Mouse (Mus musculus): ENCODE measurements around the gene Edn1. TPM values are rescaled to one million over a fixed set of nuclear protein-coding genes. Genes with fewer than 3 reads are reported as not detected.

The Edn1 gene
- 1 to 10 TPM; 2.1 to 3.1 TPM for total RNA-seq (2021)
- long read RNA-seq, partial matches to known transcripts = 0 of 5 reads
- long read RNA-seq, other reads (novel, unspliced or antisense) = 1 of 5 reads

DNA sequence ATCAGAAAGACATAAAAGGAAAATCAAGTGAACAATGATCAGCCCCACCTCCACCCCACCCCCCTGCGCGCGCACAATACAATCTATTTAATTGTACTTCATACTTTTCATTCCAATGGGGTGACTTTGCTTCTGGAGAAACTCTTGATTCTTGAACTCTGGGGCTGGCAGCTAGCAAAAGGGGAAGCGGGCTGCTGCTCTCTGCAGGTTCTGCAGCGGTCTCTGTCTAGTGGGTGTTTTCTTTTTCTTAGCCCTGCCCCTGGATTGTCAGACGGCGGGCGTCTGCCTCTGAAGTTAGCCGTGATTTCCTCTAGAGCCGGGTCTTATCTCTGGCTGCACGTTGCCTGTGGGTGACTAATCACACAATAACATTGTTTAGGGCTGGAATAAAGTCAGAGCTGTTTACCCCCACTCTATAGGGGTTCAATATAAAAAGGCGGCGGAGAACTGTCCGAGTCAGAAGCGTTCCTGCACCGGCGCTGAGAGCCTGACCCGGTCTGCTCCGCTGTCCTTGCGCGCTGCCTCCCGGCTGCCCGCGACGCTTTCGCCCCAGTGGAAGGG is at the start of gene Edn1:
TSS of gene Edn1 (plus strand) at position 316 of the 561 bp plus-strand sequence.
- peak in 1 of 2 experiments; percentile 20 for DNase-seq (ENCODE audit: low spot score in 2 of 2)

DNA sequence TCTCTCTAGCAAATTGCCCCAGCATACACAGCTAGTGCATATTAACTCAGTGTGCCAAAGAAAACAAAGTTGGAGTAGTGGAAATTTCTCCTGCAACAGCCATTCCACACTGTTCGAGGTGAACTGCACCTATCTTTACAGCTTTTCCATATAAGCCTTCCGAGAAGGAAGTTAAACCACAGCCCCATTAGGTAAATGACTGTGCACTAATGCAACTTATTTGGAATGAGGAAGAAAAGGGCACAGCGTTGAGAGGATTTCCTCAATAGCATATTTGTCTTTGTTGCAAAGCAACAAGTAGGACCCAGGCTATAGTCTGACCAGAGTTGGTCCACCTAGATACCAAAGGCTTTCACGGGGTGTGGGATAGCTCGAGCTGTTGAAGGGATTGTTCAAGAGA is 47.5 kb upstream of the Edn1 start:
- no peak for DNase-seq (ENCODE audit: low spot score in 2 of 2)

DNA sequence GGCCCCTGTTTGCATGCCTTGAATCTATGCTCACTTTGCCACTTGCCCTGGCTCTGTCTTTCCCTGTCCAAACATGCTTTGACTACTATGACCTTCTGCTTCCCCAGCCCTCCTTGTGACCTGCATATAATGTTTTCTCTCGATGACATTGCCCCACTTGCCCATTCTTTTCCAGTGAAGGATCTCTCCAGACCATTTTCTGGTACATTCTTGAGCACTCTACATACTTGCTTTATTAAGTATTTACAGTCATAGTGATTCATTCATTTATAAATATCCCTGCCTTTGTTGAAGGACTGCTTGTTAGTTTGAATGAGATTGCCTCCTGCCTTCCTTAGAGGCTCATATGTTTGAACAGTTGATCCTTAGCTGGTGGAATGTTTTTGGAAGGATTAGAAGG is 46.2 kb upstream of the Edn1 start:
- DNase-seq (ENCODE audit: low spot score in 2 of 2) = no peak

DNA sequence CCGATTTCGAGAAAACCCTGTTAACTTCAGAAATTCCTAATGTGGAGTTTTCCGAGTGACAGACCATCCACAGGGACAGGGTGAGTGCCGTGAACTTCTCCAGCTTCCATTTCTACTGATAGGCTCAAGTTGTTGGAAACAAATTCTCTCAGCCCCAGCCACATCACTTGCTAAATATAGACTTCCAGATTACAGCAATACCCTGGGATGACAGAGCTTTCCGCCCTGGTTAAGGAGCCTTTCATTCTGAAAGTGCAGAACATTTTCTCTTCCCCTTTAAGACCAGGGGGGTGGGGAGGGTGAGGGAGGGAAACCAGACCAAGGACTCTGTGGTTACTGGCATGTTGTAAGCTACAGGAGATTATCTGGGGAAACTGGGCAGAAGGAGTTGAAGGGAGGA is 42.9 kb upstream of the Edn1 start:
- no peak for DNase-seq (ENCODE audit: low spot score in 2 of 2)

DNA sequence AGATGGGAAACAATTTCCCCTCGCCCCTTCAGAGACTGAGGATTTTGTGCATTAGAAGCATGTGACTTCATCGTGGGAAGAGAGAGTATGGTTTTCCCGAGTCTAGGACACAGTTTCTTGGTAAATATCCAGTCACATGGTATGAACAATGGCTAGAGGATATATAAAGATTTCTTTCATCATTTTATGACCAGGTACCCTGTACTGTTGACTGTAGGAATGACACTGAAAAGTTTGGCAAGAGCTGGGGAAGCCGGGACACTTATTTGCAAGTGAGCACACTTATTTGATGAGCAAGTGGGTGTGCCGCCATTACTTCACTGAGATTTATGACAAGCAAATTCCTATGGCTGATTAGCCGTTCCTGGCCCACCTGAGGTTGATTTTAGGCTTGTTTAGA is 40.6 kb upstream of the Edn1 start:
- DNase-seq (ENCODE audit: low spot score in 2 of 2) = no peak

DNA sequence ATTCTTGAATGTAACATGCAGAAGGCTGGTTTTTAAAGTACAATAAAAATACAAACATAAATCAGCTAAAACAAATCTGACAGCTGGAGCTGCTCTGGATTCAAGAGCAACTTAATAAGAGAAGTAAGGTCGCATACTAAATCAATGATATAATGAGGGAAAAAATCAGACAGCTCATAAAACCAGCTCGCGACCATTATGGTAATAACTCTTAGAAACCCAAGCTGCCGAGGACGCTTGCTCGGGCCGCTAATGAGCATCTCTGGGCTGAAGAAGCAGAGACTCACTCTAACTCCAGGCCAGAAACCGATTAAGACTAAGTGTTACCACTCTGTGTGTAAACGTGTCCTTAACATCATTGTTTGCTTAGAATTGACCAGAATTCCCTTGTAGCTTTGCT is 31.2 kb upstream of the Edn1 start:
- no peak for DNase-seq (ENCODE audit: low spot score in 2 of 2)

DNA sequence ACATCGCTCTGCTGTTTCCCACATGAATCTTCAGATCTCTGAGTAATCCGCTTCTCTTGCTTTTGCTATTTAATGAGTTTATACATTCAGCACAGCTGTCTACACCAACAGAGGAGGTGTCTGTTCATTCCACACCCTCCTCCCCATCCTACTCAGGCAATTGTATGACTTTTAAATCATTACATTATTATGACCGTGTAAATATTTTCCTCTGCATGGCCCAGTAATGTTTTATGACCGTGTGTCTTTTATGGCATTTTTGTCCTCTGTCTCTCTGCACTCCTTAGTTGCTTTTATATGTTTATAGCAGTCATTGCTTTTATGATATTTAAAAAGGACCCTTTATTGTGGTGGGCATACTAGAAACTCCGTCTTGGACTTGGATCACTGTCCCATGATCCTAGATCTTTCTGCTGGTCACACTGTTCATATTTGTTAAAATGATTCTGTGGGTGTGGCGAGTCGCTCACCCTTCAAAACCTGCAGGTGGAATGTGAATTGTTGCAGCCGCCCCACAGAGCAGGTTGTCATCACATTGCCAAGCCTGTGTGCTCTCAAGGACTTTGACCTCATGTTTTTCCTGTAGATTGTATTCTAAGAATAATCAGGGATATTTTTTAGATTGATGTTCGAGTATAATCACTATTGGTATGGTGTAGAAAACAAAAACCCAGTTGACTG is 24.4 kb upstream of the Edn1 start:
- no peak for DNase-seq (ENCODE audit: low spot score in 2 of 2)

DNA sequence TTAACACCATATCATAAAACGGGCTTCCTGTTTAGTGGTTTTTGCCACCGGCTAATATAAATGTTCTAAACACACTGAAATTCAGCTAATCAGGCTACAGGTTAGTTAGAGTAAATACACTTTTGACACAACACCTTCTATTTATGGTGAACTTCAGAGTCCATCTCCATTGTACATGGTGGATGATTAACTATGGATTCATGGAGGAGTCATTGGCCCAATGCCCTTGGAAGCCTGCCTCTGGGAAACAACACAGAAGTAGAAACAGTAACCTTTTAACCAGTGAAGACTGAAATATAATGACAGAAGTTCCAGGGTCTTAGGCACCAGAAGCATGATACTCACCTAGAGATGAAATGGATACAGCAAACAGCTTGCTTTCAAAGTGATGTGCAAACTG is 23.5 kb upstream of the Edn1 start:
- no peak for DNase-seq (ENCODE audit: low spot score in 2 of 2)

DNA sequence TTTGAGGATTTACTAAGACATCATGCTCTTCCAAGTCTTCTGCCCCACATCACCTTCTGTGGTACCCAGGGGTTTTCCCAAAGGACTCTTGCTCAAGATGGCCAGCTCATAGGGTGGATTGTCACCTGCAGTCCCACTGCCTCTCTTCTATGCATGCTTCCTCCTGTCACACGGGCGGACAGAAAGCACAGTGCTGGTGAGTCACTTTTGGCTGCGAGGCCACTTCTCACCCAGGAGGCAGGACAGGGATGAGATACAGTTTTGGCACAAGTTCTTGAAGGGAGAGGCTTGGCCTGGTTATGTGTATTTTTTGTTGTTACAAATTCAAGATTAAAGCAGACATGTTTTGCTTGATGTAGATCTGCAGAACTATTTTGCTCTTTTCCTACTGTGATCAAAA is 15.4 kb upstream of the Edn1 start:
- no peak for DNase-seq (ENCODE audit: low spot score in 2 of 2)

DNA sequence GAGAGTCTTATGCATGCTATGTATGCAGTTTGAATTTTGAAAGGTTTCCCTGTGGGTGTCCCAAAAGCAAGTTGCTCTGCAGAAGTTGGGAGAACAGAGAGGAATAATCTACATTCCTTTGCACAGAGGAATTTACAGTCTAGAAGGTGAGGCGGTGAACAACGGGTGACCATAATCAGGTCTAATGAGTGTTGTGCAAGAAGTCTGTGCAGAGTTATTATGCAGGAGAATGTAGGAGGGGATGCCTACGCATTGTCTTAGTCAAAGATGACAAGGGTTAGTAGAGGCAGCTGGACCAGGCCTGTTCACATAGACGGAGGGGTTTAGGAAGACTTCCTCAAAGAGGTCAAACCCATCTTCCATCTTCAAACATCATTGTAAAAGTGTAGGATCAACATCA is 14.5 kb upstream of the Edn1 start:
- no peak for DNase-seq (ENCODE audit: low spot score in 2 of 2)

DNA sequence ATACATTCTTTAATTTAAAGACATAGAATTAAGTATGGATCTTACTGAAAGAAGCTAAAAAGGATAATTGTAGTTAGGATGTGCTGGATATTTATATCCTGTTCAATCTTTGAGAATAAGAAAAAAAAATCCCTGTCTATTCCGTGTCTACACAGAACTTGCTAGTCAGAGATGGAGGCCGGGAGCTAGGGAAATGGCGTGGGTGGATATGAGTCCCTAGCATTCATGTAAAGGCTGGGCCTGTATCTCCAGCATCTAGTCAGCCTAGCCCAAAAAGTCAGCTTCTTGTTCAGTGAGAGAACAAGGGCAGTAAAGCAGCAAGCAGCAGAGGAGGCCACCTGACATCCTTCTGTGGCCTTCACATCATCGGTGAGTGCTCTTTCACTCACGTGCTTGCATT is 8.7 kb upstream of the Edn1 start:
- DNase-seq (ENCODE audit: low spot score in 2 of 2) = no peak

DNA sequence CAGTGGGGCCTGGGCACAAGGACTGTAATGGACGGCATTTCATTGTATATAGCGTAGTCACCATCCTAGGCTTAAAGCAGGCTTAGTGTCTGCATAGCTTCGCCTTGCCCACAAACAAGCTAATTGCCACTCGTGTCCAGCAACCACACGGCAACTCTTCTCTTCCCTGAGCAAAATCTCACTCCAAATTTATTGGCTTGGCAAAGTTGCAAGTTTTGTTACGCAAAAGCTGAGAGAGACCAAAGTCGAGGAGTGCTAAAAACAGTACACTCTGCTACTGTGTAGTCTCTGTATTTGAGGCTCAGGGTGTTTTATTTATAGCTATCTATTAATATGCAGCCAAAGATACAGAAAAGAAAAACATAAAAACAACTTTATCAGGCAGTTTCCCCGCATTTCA is 3.0 kb upstream of the Edn1 start:
- no peak for DNase-seq (ENCODE audit: low spot score in 2 of 2)

DNA sequence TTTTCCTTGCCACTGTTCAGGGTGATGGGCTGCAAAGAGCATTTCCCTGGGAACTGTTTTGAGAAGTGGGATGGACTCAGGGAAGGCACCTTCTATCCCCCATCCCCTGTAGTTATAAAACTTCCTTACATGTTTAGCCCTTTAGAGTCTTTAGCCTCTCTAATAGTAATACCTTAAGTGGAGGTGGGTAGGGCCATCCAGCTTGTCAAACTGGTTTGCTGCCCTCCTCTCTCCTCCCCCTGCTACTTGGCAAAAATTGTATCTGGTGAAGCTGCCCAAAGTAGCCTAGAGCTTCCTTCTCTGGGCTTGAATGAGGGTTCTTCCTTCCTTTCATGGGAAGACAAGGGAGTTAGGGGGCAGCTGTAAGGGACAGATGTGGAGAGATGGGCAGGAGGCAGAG is 2.5 kb upstream of the Edn1 start:
- DNase-seq (ENCODE audit: low spot score in 2 of 2) = no peak

DNA sequence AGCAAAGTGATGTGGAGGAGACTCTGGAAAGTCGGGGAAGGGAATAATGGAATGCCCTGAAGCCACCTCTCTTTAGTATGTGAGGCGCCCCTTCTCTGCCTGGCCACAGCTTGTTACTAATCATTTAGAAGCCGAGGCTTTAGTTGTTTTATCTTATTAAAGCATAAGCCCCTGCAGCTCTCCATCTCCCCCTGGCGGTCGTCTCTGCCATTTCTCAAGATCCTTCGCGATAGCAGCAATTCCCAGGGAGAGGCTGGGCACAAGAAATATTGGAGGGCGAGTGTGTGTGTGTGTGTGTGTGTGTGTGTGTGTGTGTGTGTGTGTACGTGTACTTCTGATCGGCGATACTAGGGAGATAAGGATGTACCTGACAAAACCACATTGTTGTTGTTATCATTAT is 709 bp upstream of the Edn1 start:
- DNase-seq (ENCODE audit: low spot score in 2 of 2) = peak; percentile 52 to 81

DNA sequence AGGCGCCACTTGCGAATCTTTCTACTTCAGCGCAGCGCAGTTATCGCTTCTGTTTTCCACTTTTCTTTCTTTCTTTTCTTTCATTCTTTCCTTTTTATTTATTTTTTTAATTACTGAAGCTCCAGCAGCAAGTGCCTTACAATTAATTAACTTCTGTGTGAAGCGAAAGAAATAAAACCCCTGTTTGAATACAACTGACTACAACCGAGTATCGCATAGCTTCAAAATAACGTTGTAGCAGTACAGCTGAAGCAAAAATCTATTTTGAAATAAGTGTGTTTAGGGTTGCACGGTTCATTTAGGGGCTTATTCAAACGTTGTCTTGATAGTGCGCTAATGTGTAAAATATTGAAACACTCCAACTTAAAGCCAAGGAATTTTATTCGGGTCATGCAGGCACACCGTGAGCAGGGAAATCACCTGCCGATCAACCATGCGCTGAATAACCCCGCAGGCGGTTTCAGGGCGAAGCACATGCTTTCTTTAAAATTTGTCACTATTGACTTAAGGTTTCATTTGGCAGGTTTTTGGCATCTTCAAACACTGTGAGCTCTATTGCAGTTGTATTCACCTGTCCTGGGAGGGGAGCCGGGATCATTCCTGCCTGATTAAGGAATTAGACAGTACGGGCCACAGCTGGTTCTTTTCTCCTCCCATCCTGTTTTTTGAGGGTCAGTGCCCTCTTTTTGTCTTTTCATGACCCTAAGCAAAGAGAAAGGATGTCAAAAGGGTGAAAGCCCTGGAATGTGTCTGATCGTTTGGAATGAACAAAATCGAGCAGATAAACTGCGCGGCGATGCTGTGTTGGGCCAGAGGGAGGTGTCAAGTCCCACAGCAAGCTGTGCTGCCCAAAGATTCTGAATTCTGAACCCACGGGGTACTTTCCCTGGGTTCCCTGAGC is 935 bp downstream of the Edn1 start:
- no peak for DNase-seq (ENCODE audit: low spot score in 2 of 2)

DNA sequence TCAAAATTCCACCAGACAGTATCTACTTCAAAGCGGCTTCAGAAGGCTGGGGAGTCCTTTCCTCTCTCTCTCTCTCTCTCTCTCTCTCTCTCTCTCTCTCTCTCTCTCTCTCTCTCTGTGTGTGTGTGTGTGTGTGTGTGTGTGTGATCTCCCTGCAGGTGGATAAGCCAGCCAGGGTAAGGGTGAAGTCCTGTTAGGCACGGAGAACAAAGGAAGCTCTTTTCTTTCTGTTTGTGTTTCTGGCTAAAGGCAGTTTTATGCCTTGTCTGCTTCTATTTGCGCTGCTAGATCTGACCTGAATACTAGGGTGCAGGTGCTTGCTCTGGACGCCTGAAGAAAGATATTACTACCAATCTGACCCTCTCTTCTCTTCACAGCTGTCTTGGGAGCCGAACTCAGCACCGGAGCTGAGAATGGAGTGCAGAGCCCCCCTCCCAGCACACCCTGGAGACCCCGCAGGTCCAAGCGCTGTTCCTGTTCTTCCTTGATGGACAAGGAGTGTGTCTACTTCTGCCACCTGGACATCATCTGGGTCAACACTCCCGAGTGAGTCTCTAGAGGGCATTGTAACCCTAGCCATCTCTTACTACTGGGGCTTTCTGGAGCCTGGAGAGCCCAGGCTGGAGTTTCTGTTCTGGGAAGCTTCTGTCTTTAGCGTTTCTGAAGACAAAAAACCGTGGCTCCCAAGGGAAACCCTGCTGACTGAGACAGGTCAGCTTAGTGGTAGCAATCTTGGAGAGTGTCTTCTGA is 2.1 kb downstream of the Edn1 start:
- DNase-seq (ENCODE audit: low spot score in 2 of 2) = no peak

DNA sequence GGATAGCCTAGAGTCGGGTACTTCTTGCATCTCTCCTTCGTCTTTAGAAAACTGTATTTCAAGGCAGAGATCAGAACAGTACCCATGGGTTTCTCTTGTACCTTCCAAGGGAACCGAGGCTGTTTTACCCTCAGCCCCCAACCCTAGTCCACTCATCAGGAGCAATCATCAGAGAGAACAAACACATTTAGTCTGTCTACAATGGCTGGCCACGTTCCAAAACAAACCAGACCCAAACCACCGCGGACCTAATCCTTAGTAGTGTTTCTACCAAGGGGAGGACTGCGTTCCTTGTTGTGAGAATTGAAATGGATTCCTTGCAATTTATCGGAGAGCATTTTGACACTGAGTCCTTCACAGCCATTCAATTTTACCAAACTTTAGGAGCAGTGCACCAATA is 2.9 kb downstream of the Edn1 start:
- DNase-seq (ENCODE audit: low spot score in 2 of 2) = no peak

DNA sequence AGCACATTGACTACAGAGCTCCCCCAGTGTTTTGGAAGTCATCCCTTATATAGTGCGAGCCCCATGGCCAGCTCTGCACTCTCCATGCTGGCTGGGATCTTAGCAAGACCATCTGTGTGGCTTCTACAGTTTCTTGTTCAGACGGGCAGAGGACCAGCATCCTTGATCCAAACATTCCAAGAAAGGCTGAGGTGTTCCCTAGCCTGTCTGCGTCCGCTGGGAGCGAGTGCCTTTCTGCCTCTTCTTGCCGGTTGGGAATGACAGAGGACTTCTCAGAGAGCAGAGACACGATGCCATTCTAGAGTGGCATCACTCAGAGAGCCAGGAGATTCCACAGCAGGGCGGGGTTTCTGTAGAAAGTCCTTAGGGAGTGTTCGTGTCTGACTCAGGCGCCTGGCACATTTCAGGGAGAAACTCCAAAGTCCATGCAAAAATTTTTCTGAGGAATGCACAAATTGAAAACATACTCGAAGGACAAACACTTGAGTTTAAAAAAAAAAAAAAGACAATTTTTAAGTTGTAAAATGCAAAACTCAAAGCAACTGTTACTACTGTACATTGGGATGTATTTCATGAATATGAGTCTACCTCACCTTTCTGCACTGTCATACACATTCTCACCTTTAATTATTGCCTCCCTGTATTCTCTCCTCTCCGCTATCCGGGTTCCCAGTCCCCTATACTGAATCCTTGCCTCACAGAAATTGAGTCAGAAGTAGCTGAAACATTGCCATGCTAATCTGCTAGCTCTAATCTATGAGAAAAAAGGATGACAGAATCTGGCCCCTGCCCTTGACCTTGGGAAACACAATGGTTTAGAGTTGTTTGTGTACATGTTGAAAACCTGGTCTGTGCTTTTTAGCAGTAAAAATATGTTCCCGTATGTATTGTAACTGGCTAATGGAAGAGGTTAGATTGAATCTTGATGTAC is 5.9 kb downstream of the Edn1 start:
- no peak for DNase-seq (ENCODE audit: low spot score in 2 of 2)

DNA sequence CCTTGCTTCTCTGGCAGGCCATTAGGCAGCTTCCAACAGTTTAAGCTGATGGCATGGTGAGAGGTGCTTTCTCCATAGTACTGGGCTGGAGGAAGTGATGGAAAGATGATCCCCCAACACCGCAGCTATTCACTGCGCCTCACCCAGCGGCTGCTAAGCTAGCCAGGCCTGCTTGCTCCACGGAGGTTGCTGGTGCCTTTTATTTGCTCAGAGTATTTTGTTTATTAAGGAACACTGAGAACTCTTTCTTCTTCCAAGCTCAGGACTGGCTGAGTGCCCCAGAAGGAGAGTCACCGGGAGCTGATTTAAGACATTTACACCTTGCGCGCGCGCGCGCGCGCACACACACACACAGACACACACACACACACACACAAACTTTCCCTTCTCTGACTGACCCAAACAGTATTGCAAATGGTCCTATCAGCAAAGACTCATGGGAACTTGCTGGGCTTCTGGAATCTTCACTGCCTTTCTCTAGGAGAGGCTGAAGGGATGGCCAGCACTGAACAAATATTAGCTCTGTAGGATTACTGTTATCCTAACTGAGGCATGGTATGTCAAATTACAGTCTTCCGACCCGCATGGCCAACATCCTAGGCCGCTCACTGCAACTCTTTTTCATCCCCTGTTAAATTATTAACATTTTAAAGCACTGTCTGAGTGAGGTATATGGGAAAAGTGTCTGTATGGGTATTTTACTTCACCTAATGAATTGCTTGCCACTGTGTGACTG is 7.3 kb downstream of the Edn1 start:
- no peak for DNase-seq (ENCODE audit: low spot score in 2 of 2)

DNA sequence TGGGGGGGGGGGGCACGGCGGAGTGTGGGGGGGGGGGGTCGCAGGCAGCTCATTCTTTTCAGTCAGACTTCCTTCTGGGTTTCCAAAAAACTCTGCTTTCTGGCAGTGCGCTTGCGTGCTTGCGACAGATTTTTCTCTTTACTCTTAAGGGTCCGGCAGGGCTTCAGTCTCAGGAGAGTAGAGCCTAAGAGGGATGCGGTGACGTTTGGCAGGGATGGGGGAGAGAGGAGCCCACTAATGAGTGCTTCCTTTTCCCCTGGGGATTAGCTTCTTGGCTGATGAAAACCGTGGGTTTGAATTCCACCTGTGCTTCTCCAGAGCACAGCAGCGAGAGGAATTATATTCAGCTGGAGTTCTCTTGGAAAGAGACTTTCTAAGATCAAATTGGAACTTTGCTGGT is 8.5 kb downstream of the Edn1 start:
- no peak for DNase-seq (ENCODE audit: low spot score in 2 of 2)

Data from layer of hippocampus, adult 18-20 months (tissue).